Mouse (Mus musculus): ENCODE data around the gene Otof. TPM values are rescaled to one million over a fixed set of nuclear protein-coding genes. Genes with fewer than 3 reads are reported as not detected.

Otof gene
- polyA plus RNA-seq, 1 experiment from 2014 or later, result 0.09 TPM

GRCm38 (mm10) chr5:30341601-30342365, 119.9 kb downstream of the Otof start:
- Histone ChIP-seq H3K9ac (no peak overlapping the region), H3K36me3 (no peaks in the 10 kb centered on the region), H3K4me3 (no peak overlapping the region), H3K9me3 (replicated peaks) (no peaks in the 10 kb centered on the region), H3K4me2 (no peak overlapping the region), H3K4me1 (replicated peaks) (peaks cover 8% of the 10 kb centered on the region), H3K27ac (no peak overlapping the region), H3K27me3 (peaks cover 18% of the 10 kb centered on the region)
- no peak for ATAC-seq (replicated peaks; ENCODE audit: insufficient number of reproducible peaks, insufficient read depth, low FRiP score, low read depth)
- 77% methylated on average over 11 of the region's 11 CpGs for WGBS

GRCm38 (mm10) chr5:30340815-30341214, 120.9 kb downstream of the Otof start:
- no peak for ATAC-seq (replicated peaks; ENCODE audit: insufficient number of reproducible peaks, insufficient read depth, low FRiP score, low read depth)
- H3K4me2 ChIP-seq, result no peak overlapping the region
- no peak overlapping the region for H3K27ac ChIP-seq
- H3K4me3 ChIP-seq, result no peak overlapping the region
- H3K27me3 ChIP-seq, result peaks cover 18% of the 10 kb centered on the region
- WGBS, result 75% methylated on average over 5 of the region's 5 CpGs
- H3K9ac ChIP-seq, result no peak overlapping the region
- peaks cover 8% of the 10 kb centered on the region for H3K4me1 ChIP-seq (replicated peaks)
- no peaks in the 10 kb centered on the region for H3K36me3 ChIP-seq
- H3K9me3 ChIP-seq (replicated peaks), result no peaks in the 10 kb centered on the region

Other genes with a start within 250 kb of the Otof start
- gene Selenoi, start 229.4 kb downstream of the Otof start, polyA plus RNA-seq (2015; fragmentation: Nextera tagmentation; extraction: Ambion mirVana), result 13.3 and 13.9 TPM in 2 replicates
- gene Drc1, start 180.5 kb downstream of the Otof start, polyA plus RNA-seq (2015; fragmentation: Nextera tagmentation; extraction: Ambion mirVana), result 0.84 and 2.7 TPM in 2 replicates
- 0.28 TPM in 1 of 2 replicates, not detected in the other for gene 1700001C02Rik, start 4.1 kb upstream of the Otof start, polyA plus RNA-seq (2015; fragmentation: Nextera tagmentation; extraction: Ambion mirVana)
- gene Cib4, start 83.9 kb upstream of the Otof start, polyA plus RNA-seq (2015; fragmentation: Nextera tagmentation; extraction: Ambion mirVana), result not detected in 2 replicates
- gene Kcnk3, start 126.2 kb upstream of the Otof start, polyA plus RNA-seq (2015; fragmentation: Nextera tagmentation; extraction: Ambion mirVana), result 16.5 and 27.5 TPM in 2 replicates
- 22.2 and 28.2 TPM in 2 replicates for gene Slc35f6, start 186.0 kb upstream of the Otof start, polyA plus RNA-seq (2015; fragmentation: Nextera tagmentation; extraction: Ambion mirVana)
- 210 and 218 TPM in 2 replicates for gene Cenpa, start 204.8 kb upstream of the Otof start, polyA plus RNA-seq (2015; fragmentation: Nextera tagmentation; extraction: Ambion mirVana)
- gene Dpysl5, start 249.6 kb upstream of the Otof start, polyA plus RNA-seq (2015; fragmentation: Nextera tagmentation; extraction: Ambion mirVana), result 2.2 and 4.7 TPM in 2 replicates